Mouse (Mus musculus): ENCODE results near the gene Pkp3.
A peak's percentile ranks its signal among the peaks of the same experiment; 100 is the strongest.

DNA sequence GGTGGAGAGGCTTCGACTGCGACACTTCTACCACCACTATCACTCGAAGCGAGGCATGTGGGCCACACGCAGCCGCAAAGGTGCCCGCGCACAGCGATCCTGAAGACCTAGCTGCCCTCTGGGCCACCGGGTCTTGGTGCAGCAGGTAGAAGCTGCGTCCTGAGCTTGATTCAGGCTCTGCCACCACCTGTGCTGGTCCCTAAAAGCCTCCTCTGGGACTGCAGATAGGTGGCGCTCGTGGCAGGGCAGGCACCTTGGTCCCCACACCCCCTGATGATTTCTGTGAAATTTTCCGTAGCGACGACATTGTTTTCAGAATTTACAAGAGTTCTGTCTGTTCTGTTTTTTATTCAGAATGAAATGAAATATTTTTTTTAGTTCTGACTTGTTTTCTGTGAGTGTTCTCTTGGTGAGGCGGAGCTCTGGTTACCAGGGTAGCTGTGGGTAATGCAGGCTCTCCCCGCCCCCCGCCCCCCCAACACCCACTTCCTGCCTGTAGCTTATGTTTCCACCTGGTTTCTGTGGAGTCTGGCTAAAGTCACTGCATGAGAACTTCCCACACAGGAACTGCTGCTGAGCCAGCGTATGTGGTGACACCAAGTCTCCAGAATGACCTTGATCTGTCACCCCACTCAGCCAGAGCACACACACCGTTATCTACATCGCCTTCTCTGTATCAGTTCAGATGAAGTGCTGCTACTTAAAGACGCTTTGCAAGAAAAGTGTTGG is 5.8 kb upstream of the Pkp3 start:
- TF ChIP-seq POLR2A (IDR thresholded peaks at IDR 0.05; ENCODE audit: borderline replicate concordance, extremely low read depth, low read depth, low read length): no peak
- peak; percentile 74 for TF ChIP-seq CTCF (IDR thresholded peaks at IDR 0.05; ENCODE audit: insufficient read depth, low read length)

All from lung, adult 2 months (tissue).